Mouse (Mus musculus) embryonic facial prominence, embryonic 11.5 days (tissue): ENCODE data around the gene 2010111I01Rik. TPM values are rescaled to one million over a fixed set of nuclear protein-coding genes. Genes with fewer than 3 reads are reported as not detected.
A peak's percentile ranks its signal among the peaks of the same experiment; 100 is the strongest.

ENCODE experiments used
- ATAC-seq: fragments of 200-750 bp; cut with Nextera tagmentation; replicated peaks from 2 replicates; pipeline ENCODE4 v1.8.0; 2017; ENCODE audit warnings: low read depth; ENCODE audit not compliant: insufficient number of reproducible peaks, low FRiP score, low TSS enrichment
- DNase-seq: peaks from one replicate; pipeline ENCODE4 v3.0.0-alpha.2; 2015; ENCODE audit warnings: low spot score
- H3K27ac ChIP-seq: fragments of 300-500 bp; sonication (generic); replicated peaks from 2 replicates; pipeline ENCODE4 v1.5.1; 2014; ENCODE audit warnings: mild to moderate bottlenecking, low read depth, low read length, control low read depth
- H3K27me3 ChIP-seq: fragments of 300-500 bp; sonication (generic); 2 replicates; pipeline ENCODE4 v1.6.1; 2014; ENCODE audit warnings: mild to moderate bottlenecking, low read length, moderate library complexity, mixed read lengths; ENCODE audit not compliant: control insufficient read depth, insufficient read depth
- H3K36me3 ChIP-seq: fragments of 300-500 bp; sonication (generic); replicated peaks from 2 replicates; pipeline ENCODE4 v1.6.1; 2014; ENCODE audit warnings: low read depth, mild to moderate bottlenecking, low read length, moderate library complexity, mixed read lengths; ENCODE audit not compliant: control insufficient read depth, insufficient read depth
- H3K4me1 ChIP-seq: fragments of 300-500 bp; sonication (generic); 2 replicates; pipeline ENCODE4 v1.6.1; 2014; ENCODE audit warnings: low read length, mixed read lengths; ENCODE audit not compliant: control insufficient read depth, insufficient read depth
- H3K4me2 ChIP-seq: fragments of 300-500 bp; sonication (generic); 2 replicates; pipeline ENCODE4 v1.6.1; 2014; ENCODE audit warnings: low read depth, mild to moderate bottlenecking, control low read depth, low read length, moderate library complexity
- H3K4me3 ChIP-seq: fragments of 300-500 bp; sonication (generic); 2 replicates; pipeline ENCODE4 v1.5.1; 2014; ENCODE audit warnings: low read depth, low read length, control low read depth
- H3K9ac ChIP-seq: fragments of 300-500 bp; sonication (generic); replicated peaks from 2 replicates; pipeline ENCODE4 v1.6.1; 2014; ENCODE audit warnings: mild to moderate bottlenecking, control low read depth, low read length
- H3K9me3 ChIP-seq: fragments of 300-500 bp; sonication (generic); replicated peaks from 2 replicates; pipeline ENCODE4 v1.6.1; 2016; ENCODE audit warnings: mild to moderate bottlenecking, low read length, inconsistent platforms, mixed read lengths; ENCODE audit not compliant: control insufficient read depth
- WGBS: fragments of 180-500 bp; shearing (Covaris S2); extraction: QIAGEN DNeasy Blood & Tissue Kit; methylation state at CpG from one replicate; pipeline ENCODE4 v1.1.7; 2014; 5-methylcytosine and 5-hydroxymethylcytosine counted together
- polyA plus RNA-seq: library from polyadenylated mRNA; unstranded; fragments of >200 nt; fragmentation: Nextera tagmentation; extraction: Ambion mirVana; gene quantifications from 2 replicates; pipeline ENCODE4 v1.2.1, GENCODE M21; 2014

2010111I01Rik gene
- polyA plus RNA-seq, 1 experiment from 2014 or later = 125 TPM

DNA sequence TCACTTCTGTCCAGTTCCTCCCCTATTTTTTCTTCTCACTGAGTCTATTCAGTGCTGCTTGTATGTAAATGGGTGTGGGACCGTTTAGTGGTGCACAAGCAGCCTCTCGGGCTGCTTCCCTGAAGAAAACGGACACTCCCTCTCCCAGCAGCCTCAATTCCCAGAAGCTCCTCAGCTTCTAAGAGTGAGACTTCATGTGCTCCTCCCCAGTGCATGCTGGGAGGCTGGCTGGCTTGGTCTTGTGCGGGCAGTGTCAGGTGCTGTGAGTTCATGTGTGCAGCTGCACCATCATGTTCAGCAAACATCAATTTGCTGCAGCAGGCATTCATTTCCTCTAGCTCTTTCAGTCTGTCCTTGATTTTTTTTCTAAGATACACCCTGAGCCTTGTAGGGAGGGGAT, 70.0 kb downstream of the 2010111I01Rik start:
- WGBS = 65% methylated on average over 4 of the region's 4 CpGs
- Histone ChIP-seq H3K4me2 (no peak overlapping the region), H3K36me3 (no peaks in the 10 kb centered on the region), H3K9ac (no peak overlapping the region), H3K9me3 (no peaks in the 10 kb centered on the region), H3K4me3 (no peak overlapping the region), H3K27me3 (no peaks in the 10 kb centered on the region), H3K4me1 (no peaks in the 10 kb centered on the region), H3K27ac (no peak overlapping the region)
- ATAC-seq (no peak), DNase-seq (no peak)

DNA sequence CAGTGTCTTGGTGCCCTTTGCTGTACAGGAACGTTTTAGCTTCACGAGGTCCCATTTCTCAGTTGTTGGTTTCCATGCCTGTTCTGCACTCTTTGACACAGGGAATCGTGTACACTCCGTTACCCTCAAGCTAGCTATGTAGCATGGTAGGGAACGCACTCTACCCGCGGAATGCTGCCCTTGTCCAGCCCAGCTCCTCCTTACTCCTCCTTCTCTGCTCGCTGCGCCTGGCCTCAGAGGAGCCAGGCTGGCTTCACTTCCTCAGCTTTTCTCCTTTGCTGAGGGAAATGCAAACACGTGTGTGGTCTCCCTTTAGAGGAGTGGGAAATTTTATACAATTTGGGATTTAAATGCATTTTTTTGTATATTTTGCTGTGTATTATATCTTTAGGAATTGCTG, 73.2 kb downstream of the 2010111I01Rik start:
- Histone ChIP-seq H3K36me3 (no peaks in the 10 kb centered on the region), H3K4me3 (no peak overlapping the region), H3K27me3 (no peaks in the 10 kb centered on the region), H3K9me3 (no peaks in the 10 kb centered on the region), H3K4me2 (no peak overlapping the region), H3K4me1 (no peaks in the 10 kb centered on the region), H3K9ac (no peak overlapping the region), H3K27ac (no peak overlapping the region)
- DNase-seq = peak; percentile 18
- ATAC-seq = no peak
- 58% methylated on average over 10 of the region's 10 CpGs for WGBS

DNA sequence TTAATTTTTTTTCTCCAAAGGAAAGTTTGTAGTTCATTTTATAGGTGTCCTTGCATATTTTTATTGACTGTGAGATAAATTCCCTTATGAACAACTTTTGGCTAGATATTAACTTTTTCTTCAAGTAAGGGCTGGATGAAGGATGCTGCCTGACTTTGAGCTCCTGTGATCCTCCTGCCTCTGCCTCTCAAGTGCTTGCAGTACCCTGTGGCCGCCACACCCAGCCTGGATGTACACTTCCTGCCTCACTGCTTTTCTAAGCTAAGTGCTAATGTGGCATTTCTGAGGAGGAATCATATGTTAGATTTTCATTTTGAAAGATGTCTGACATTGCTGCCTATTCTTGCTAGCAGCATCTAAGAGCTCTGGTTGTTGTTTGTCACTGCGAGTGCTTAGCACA, 73.7 kb downstream of the 2010111I01Rik start:
- no peak for DNase-seq
- Histone ChIP-seq H3K27me3 (no peaks in the 10 kb centered on the region), H3K4me3 (no peak overlapping the region), H3K4me1 (no peaks in the 10 kb centered on the region), H3K27ac (no peak overlapping the region), H3K9ac (no peak overlapping the region), H3K36me3 (no peaks in the 10 kb centered on the region), H3K4me2 (no peak overlapping the region), H3K9me3 (no peaks in the 10 kb centered on the region)
- 82% methylated on average over 2 of the region's 2 CpGs for WGBS
- ATAC-seq = no peak

DNA sequence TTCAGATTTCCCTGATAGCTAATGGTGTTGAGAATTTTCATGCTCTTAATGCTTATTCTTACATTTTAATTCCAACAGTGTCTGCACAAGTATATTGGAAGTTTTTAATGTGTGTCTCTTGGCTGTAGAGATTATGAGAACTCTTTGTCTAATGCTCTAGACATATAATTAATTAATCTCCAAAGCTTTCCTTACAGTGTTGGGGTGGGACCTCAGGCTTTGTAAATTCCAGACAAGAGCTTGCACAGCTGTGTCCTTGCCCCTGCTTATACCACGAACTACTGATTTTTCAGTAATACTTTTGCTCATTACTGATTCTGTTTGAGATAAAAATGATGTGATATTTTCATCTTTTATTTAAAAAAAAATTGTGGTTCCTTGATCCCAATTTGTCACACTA, 74.2 kb downstream of the 2010111I01Rik start:
- H3K27me3 ChIP-seq = no peaks in the 10 kb centered on the region
- H3K9ac ChIP-seq = no peak overlapping the region
- H3K4me1 ChIP-seq = no peaks in the 10 kb centered on the region
- no peak for DNase-seq
- H3K9me3 ChIP-seq = no peaks in the 10 kb centered on the region
- H3K36me3 ChIP-seq = no peaks in the 10 kb centered on the region
- H3K4me3 ChIP-seq = no peak overlapping the region
- ATAC-seq = no peak
- H3K4me2 ChIP-seq = no peak overlapping the region
- H3K27ac ChIP-seq = no peak overlapping the region
- WGBS = 80% methylated on average over 1 of the region's 1 CpGs

DNA sequence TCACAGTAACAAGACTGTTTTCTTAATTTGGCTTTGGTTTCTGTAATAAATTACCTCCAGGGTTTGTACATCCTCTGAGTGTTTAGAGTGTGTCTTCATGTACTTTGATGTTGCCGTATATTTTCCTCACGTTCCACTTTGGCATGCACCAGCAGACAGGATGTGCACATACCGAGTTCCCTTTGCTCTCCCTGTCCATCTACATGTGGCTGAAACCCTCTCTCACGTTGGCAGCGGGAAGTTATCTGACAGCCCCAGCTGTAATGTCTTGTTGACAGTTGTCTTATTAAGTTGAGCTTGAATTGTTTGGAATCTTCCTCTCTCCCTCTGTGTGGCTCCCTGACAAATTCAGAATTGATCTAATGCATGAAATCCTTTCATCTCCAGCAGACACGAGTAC, 74.6 kb downstream of the 2010111I01Rik start:
- 51% methylated on average over 6 of the region's 6 CpGs for WGBS
- H3K9me3 ChIP-seq = no peaks in the 10 kb centered on the region
- H3K4me3 ChIP-seq = no peak overlapping the region
- H3K27me3 ChIP-seq = no peaks in the 10 kb centered on the region
- H3K36me3 ChIP-seq = no peaks in the 10 kb centered on the region
- no peak overlapping the region for H3K9ac ChIP-seq
- DNase-seq (no peak), ATAC-seq (no peak)
- H3K27ac ChIP-seq = no peak overlapping the region
- H3K4me1 ChIP-seq = no peaks in the 10 kb centered on the region
- no peak overlapping the region for H3K4me2 ChIP-seq

DNA sequence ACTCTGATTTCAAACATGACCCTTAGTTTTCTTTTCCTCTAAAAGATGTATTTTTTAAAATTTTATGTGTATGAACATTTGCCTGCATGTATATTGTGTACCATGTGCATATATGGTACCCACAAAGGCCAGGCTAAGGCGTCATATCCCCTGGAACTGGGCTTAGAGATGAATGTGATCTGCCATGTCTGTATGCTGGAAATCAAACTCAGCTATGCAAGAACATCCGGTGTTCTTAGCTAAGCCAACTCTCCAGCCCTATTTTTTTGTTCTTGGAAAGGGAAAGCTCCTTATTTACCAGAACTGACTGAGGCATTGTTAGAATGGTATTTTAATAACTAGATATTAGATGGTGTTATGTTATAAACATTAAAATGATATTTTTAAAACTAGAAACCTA, 75.2 kb downstream of the 2010111I01Rik start:
- WGBS = 78% methylated on average over 2 of the region's 2 CpGs
- ATAC-seq = no peak
- Histone ChIP-seq H3K4me1 (no peaks in the 10 kb centered on the region), H3K27ac (no peak overlapping the region), H3K4me2 (no peak overlapping the region), H3K4me3 (no peak overlapping the region), H3K9me3 (no peaks in the 10 kb centered on the region), H3K27me3 (no peaks in the 10 kb centered on the region), H3K36me3 (no peaks in the 10 kb centered on the region), H3K9ac (no peak overlapping the region)
- DNase-seq = no peak

DNA sequence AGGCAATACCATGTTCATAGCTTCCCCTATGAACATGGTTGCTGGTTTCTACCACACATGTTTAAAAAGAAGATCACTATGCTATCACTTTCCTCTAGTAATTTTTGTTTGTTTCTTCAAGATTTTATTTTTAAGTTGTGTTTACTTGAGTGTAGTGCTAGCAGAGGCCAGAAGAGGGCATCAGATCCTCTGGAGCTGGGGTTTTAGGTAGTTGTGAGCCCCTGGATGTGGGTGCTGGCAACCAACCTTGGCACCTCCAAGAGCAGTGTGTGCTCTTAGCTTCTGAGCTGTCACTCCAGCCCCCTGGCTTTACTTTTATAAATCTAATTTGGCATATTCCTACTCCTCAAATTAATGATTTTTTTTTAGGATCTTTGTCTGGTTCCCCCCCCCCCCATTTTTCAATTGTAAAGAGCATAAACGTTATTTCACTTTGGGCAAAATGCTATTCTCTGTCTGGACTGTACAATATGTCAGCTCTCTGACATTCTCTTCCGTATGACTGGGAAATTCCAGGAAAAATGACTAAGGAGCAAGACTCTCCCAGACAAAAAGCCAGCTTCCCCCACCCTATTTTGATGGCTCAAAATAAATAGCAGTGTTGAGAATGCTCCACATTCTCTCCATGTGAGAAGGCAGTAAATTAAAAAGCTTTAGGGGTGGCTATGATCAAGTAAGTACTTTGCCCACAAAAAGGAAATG, 81.0 kb downstream of the 2010111I01Rik start:
- H3K4me1 ChIP-seq = no peaks in the 10 kb centered on the region
- no peaks in the 10 kb centered on the region for H3K36me3 ChIP-seq
- 83% methylated on average over 2 of the region's 2 CpGs for WGBS
- DNase-seq = no peak
- H3K9ac ChIP-seq = no peak overlapping the region
- no peak overlapping the region for H3K27ac ChIP-seq
- H3K9me3 ChIP-seq = no peaks in the 10 kb centered on the region
- H3K27me3 ChIP-seq = no peaks in the 10 kb centered on the region
- H3K4me3 ChIP-seq = no peak overlapping the region
- no peak overlapping the region for H3K4me2 ChIP-seq
- no peak for ATAC-seq

DNA sequence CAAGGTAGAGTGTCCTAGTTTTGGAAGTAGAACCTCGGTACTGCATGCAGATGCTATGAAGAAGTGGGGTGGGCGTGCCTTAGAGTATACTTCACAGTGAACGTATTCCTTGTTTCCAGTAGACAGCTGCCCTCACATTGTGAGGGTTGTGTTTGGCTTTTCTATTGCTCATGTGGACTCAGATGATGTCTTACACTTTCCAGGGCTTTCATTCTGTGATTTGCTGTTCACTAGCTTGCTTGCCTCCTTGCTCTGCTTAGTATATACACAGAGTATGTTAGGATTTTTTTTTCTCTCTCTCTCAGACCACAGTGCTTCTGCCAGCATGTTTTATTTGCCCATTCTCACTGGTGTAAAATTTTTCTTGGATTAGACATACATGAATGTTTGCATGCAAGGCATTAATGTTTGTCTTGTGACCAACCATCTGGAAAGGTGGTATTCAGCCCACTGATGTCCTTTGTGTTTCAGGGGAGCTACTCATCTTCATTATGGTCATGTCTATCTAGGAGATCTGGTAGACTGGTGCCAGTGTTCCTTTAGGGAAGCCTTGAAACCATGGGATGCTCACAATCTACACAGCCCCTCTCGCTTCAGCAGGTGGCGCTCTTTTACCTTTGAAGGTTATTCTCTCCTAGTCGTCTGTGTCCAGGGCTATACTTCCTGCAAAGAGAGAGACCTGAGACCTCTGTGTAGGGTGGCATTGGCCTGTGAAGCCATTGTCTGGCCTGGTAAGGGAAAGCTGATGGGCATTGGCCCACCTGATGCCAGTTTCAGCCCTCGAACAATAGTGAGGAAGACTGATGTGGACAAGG, 81.7 kb downstream of the 2010111I01Rik start:
- no peaks in the 10 kb centered on the region for H3K9me3 ChIP-seq
- no peaks in the 10 kb centered on the region for H3K36me3 ChIP-seq
- ATAC-seq = peak; percentile 81; the same call in 1 of the 2 replicates
- no peak overlapping the region for H3K9ac ChIP-seq
- no peaks in the 10 kb centered on the region for H3K27me3 ChIP-seq
- peak; percentile 85 for DNase-seq
- no peaks in the 10 kb centered on the region for H3K4me1 ChIP-seq
- no peak overlapping the region for H3K4me3 ChIP-seq
- no peak overlapping the region for H3K27ac ChIP-seq
- 41% methylated on average over 7 of the region's 7 CpGs for WGBS
- H3K4me2 ChIP-seq = no peak overlapping the region
